Mouse (Mus musculus) C2C12 (cell line): ENCODE data around the gene Zfp446.

ENCODE experiments used
- CEBPB ChIP-seq: IDR thresholded peaks from one replicate; pipeline ENCODE4 v1.6.1; 2011; ENCODE audit warnings: low read depth, mild to moderate bottlenecking, control low read depth, moderate library complexity
- CTCF ChIP-seq: IDR thresholded peaks from one replicate; pipeline ENCODE4 v1.5.1; 2011; ENCODE audit not compliant: control insufficient read depth, insufficient read depth, insufficient read length
- USF1 ChIP-seq: IDR thresholded peaks from one replicate; pipeline ENCODE4 v1.6.1; 2011; ENCODE audit warnings: low read depth, mild to moderate bottlenecking, control low read depth, moderate library complexity

DNA sequence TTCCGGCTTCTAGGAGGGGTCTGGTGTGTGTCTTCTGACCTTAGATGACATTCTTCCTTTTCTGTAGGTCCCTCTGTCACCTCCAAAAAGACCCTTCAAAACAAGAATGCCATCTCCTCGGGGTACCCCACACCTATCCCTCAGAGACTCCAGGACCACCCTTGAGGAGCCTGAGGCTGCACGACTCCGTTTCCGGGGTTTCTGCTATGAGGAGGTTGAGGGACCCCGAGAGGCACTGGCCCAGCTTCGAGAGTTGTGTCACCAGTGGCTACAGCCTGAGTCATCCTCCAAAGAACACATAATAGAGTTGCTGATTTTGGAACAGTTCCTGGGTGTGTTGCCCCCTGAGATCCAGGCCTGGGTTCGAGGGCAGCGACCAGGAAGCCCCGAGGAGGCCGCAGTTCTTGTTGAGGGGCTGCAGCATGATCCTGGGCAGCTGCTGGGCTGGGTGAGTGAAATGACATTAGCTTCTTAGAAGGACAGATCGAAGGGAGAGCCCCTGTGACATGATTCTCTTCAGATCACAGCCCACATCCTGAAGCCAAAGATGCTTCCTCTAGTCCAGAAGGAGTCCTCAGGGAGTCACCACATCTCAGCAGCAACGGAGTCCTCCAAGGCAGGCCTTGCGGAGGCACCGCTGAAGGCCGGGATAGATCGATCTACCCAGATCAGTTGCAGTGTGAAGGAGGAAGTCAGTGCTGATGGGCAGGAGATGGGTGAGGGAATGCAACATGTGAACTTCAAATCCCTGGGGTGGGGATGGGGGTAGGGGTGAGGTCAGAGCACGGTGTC is 1.5 kb downstream of the Zfp446 start:
- TF ChIP-seq CTCF = no peak
- TF ChIP-seq USF1 = no peak
- no peak for TF ChIP-seq CEBPB
